Mouse (Mus musculus) heart, postnatal 25 days (tissue): ENCODE results near the gene Ankrd34b. TPM values are rescaled to one million over a fixed set of nuclear protein-coding genes. Genes with fewer than 3 reads are reported as not detected.

ENCODE experiments used
- DNase-seq: peaks from one replicate; pipeline ENCODE4 v3.0.0; 2022; ENCODE audit warnings: low spot score
- intact Hi-C: fragments of 180-260 bp; cut with DNase I; formaldehyde crosslinking; loops from one replicate; pipeline ENCODE4 v1.15.1; 2025
- total RNA-seq, 2 experiments: library from RNA; stranded (reverse); gene quantifications; 2 replicates each; pipeline ENCODE4 v1.2.3; 2021

The Ankrd34b gene
- total RNA-seq, 2 experiments from 2014 or later, result not detected

- DNase-seq, result no peak
- intact Hi-C loops, result no loop called here
Measured at GRCm38 (mm10) chr13:92490817-92491216, 65.1 kb downstream of the Ankrd34b start.

Other genes with a start within 250 kb of the Ankrd34b start
- not detected for gene Gm20379, start 119.9 kb upstream of the Ankrd34b start, total RNA-seq
- under 1 TPM; 0.61 to 0.96 TPM for gene Dhfr, start 71.2 kb upstream of the Ankrd34b start, total RNA-seq
- gene Msh3, start 70.9 kb upstream of the Ankrd34b start, total RNA-seq, result 10 to 100 TPM in 1 of 2 experiments, 1 to 10 TPM in 1; 8.0 to 10.3 TPM
- 1 to 10 TPM; 1.9 to 2.2 TPM for gene Fam151b, start 58.1 kb downstream of the Ankrd34b start, total RNA-seq
- 10 to 100 TPM; 12.2 to 14.2 TPM for gene Zfyve16, start 105.0 kb downstream of the Ankrd34b start, total RNA-seq
- gene Spz1, start 150.3 kb downstream of the Ankrd34b start, total RNA-seq, result not detected
- 10 to 100 TPM; 15.3 to 17.5 TPM for gene Serinc5, start 185.2 kb downstream of the Ankrd34b start, total RNA-seq